Mouse (Mus musculus) c-Kit-positive CD71-positive TER-119-positive erythroid progenitor cells, embryonic 14.5 days (primary cell): ENCODE data around the gene Psmc3ip.
A peak's percentile ranks its signal among the peaks of the same experiment; 100 is the strongest.

Experiments
- DNase-seq: peaks from one replicate; pipeline ENCODE4 v3.0.0-alpha.2; 2013; ENCODE audit warnings: low spot score

Psmc3ip gene

GRCm38 (mm10) chr11:101119131-101119760 is 24.0 kb upstream of the Psmc3ip start:
- peak; percentile 49 for DNase-seq

- no peak for DNase-seq
Measured at GRCm38 (mm10) chr11:101118105-101118504, 22.9 kb upstream of the Psmc3ip start.

GRCm38 (mm10) chr11:101115564-101115963 is 20.3 kb upstream of the Psmc3ip start:
- DNase-seq, result no peak

- no peak for DNase-seq
Measured at GRCm38 (mm10) chr11:101112186-101112585, 16.9 kb upstream of the Psmc3ip start.

GRCm38 (mm10) chr11:101111178-101111577 is 15.9 kb upstream of the Psmc3ip start:
- DNase-seq, result no peak

GRCm38 (mm10) chr11:101110708-101111107 is 15.5 kb upstream of the Psmc3ip start:
- no peak for DNase-seq

- no peak for DNase-seq
Measured at GRCm38 (mm10) chr11:101109351-101109750, 14.1 kb upstream of the Psmc3ip start.

GRCm38 (mm10) chr11:101103011-101103410 is 7.8 kb upstream of the Psmc3ip start:
- DNase-seq, result no peak

- no peak for DNase-seq
Measured at GRCm38 (mm10) chr11:101098231-101098630, 3.0 kb upstream of the Psmc3ip start.

- DNase-seq, result peak; percentile 32
Measured at GRCm38 (mm10) chr11:101094930-101095313, 314 bp downstream of the Psmc3ip start.

- no peak for DNase-seq
Measured at GRCm38 (mm10) chr11:101089931-101090330, 5.3 kb downstream of the Psmc3ip start.

GRCm38 (mm10) chr11:101087682-101088055 is 7.6 kb downstream of the Psmc3ip start:
- no peak for DNase-seq

GRCm38 (mm10) chr11:101086756-101087681 is 8.2 kb downstream of the Psmc3ip start, which contains the start of gene Mlx:
TSS of gene Mlx (plus strand) at chr11:101087277.
- peak; percentile 90 for DNase-seq

GRCm38 (mm10) chr11:101086323-101086674 is 8.9 kb downstream of the Psmc3ip start:
- no peak for DNase-seq

GRCm38 (mm10) chr11:101085617-101086322 is 9.5 kb downstream of the Psmc3ip start:
- no peak for DNase-seq

GRCm38 (mm10) chr11:101084811-101085210 is 10.4 kb downstream of the Psmc3ip start:
- DNase-seq, result no peak

GRCm38 (mm10) chr11:101084246-101084645 is 11.0 kb downstream of the Psmc3ip start:
- no peak for DNase-seq

- DNase-seq, result no peak
Measured at GRCm38 (mm10) chr11:101083083-101083697, 12.0 kb downstream of the Psmc3ip start.

- DNase-seq, result peak; percentile 86
Measured at GRCm38 (mm10) chr11:101082208-101083082, 12.8 kb downstream of the Psmc3ip start, which contains the start of gene Coasy. TSS of gene Coasy (plus strand) at chr11:101082565.

- no peak for DNase-seq
Measured at GRCm38 (mm10) chr11:101081659-101082058, 13.6 kb downstream of the Psmc3ip start.

GRCm38 (mm10) chr11:101080421-101080820 is 14.8 kb downstream of the Psmc3ip start:
- no peak for DNase-seq
